Mouse (Mus musculus) gastrocnemius, adult 2 months (tissue): Measurements from ENCODE around the gene 6430548M08Rik. TPM values are rescaled to one million over a fixed set of nuclear protein-coding genes. Genes with fewer than 3 reads are reported as not detected.

Experiments used
- DNase-seq: peaks from one replicate; pipeline ENCODE4 v3.0.0; 2022
- H3K27ac ChIP-seq: fragments of 200-600 bp; 2 replicates; pipeline ENCODE4 v1.8.1; 2022; ENCODE audit warnings: mild to moderate bottlenecking
- H3K4me3 ChIP-seq: fragments of 200-600 bp; 2 replicates; pipeline ENCODE4 v1.8.1; 2022; ENCODE audit warnings: mild to moderate bottlenecking, moderate library complexity
- CTCF ChIP-seq: fragments of 200-600 bp; IDR thresholded peaks from 2 replicates; pipeline ENCODE4 v1.8.1; 2022; ENCODE audit warnings: antibody characterized with exemption, mild to moderate bottlenecking, moderate library complexity
- intact Hi-C: fragments of 180-260 bp; cut with DNase I; formaldehyde crosslinking; loops from one replicate; pipeline ENCODE4 v1.15.1; 2025
- total RNA-seq, 2 experiments: library from RNA; stranded (reverse); gene quantifications; 2 replicates each; pipeline ENCODE4 v1.2.3; 2021

Gene 6430548M08Rik
- total RNA-seq, 2 experiments from 2014 or later, result 26.5 to 30.0 TPM

DNA sequence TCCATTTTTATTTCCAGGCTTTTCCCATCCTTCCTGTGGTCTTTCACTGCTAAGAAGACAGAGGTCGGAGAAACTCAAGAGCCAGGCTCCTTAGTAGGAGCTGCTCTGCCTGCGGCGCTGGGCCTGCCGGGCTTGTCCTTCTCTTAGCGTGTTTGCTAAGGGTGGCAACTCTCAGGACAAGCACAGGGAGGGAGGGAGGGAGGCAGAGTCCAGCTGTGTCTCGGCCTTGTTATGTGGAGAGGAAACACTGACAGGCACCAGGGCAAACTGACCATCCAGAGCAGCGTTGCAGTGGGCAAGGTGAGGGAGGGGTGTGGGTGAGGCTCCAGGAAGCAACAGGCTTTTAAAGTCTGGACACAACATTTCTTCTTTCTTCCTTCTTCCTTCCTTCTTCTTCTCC lies 24.4 kb upstream of the 6430548M08Rik start:
- no peak for TF ChIP-seq CTCF

DNA sequence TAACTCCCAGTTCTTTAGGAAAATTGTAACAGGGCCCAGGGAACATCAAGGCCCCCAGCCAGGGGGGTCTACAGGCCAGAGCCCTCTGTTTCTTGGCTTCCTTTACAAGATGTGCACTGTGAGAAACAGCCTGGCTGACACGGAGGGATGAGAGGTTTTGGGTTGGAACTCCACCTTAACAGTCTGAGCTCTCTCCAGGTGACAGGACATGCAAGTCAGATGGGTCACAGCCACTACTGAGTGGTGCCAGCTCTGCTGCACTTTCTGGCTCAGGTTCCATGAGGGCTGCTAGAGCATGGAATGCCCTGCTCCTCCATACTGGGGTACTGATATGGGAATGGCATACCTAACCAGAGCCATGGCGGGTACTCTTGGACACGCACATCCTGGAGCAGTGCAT lies 22.9 kb upstream of the 6430548M08Rik start:
- no peak for DNase-seq
- no peak for TF ChIP-seq CTCF

More for the DNA sequence above, 24.4 kb upstream of the 6430548M08Rik start:
- no peak overlapping the region for H3K4me3 ChIP-seq
- H3K27ac ChIP-seq, result no peak overlapping the region
- DNase-seq, result no peak
- intact Hi-C loops, result no loop called here

DNA sequence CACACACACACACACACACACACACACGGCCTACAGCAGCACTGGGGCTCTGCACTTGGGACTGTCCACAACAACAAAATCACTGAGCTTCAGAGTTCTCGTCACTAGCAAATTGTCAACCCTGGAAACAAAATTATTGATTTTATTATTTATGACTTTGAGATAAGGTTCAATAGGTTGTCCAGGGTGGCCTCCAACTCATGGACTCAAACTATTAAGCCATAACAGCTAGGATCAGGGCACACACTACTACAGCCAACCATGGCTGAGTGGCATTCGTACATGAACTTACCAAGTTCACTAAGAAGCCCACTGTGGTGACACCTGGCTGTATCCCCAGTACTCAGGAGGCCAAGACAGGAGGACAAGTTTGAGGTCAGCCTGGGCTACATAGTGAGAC lies 20.8 kb upstream of the 6430548M08Rik start:
- Histone ChIP-seq H3K27ac (no peak overlapping the region), H3K4me3 (no peak overlapping the region)
- no peak for TF ChIP-seq CTCF
- intact Hi-C loops, result no loop called here
- no peak for DNase-seq

More for the DNA sequence above, 22.9 kb upstream of the 6430548M08Rik start:
- Histone ChIP-seq H3K27ac (no peak overlapping the region), H3K4me3 (no peak overlapping the region)
- intact Hi-C loops, result no loop called here

- no peak for DNase-seq
- intact Hi-C loops, result no loop called here
- no peak for TF ChIP-seq CTCF
- H3K27ac ChIP-seq, result 0 out of 2 replicates have a peak overlapping the region, but pooled peaks have one; percentile 12
- no peak overlapping the region for H3K4me3 ChIP-seq
Measured at GRCm38 (mm10) chr8:120094801-120095200, 19.2 kb upstream of the 6430548M08Rik start.

GRCm38 (mm10) chr8:120096486-120096885 lies 17.5 kb upstream of the 6430548M08Rik start:
- H3K27ac ChIP-seq, result no peak overlapping the region
- intact Hi-C loops, result no loop called here
- no peak overlapping the region for H3K4me3 ChIP-seq
- no peak for DNase-seq
- TF ChIP-seq CTCF, result no peak

- peak overlapping the region; percentile 84 for H3K4me3 ChIP-seq
- intact Hi-C loops, result no loop called here
- TF ChIP-seq CTCF, result no peak
- no peak for DNase-seq
- peak overlapping the region; percentile 99 for H3K27ac ChIP-seq
Measured at GRCm38 (mm10) chr8:120100388-120101067, 13.4 kb upstream of the 6430548M08Rik start.

DNA sequence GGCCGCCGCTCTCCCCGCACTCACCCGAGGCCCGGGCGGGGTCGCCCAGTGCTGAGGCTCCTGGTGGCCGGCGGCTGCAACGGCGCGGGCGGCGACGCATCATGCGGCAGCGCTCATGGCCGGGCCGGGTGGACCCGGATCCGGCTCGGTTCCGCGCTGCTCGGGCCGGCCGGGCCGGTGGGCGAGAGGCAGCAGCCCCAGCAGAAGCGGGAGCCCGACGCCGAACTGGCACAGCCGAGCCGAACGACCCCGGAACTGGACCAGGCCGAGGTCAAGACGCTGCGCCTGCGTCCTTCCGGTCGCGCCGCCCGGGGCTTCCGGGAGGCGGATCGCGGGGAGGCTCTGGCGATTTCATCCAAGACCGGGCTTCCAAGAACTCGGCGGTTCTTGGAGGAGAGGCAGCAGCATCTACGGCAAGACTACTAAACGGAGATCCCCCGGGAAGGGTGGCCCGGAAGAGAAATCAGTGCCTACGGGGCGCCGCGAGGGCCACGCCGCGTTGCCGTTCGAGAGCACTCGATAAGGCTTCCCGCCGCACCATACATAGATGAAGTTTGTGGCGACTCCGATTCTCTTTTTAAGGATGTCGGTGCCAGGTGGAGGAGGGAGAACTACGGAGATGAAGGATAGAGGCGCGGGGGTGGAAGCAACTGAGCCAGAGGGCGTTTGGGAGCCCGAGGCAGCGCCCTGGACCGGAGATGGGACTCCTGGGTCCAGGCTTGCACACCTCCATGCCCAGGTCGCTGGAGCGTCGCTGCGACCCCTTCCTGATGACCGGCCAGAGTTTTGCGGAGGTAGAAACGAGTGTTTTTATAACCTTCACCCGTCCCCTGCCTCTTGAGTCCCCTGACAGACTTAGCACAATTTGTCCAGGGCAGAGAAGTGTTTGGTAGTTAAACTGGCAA lies 12.6 kb upstream of the 6430548M08Rik start, which contains the start of gene Zdhhc7:
Gene Zdhhc7 (minus strand): TSS at position 415 of the 905 bp plus-strand sequence.
- peak; percentile 91 for DNase-seq
- peak within 1 kb of the TSS; percentile 84 for H3K4me3 ChIP-seq
- intact Hi-C loops, result no loop called here
- peak within 1 kb of the TSS; percentile 99 for H3K27ac ChIP-seq
- TF ChIP-seq CTCF, result no peak

DNA sequence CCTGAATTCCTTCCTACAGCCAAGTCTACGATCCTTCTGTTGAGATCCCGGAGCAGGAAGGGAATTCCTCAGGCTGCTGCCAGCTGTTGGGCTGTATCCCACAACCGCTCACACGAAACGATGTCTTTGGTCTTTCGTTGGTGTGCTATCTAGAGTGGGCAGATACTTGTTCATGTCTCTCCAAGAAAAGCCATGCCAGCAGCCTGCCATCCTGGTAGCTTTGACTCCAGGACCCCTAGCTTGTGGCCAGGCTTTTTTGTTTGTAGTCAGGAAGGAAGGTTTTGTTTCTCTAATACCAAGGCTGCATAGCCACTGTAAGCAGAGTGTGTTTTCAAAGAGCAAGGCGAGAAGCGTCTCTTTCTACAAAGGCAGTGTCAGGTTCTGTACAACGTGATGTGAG lies 10.0 kb upstream of the 6430548M08Rik start:
- intact Hi-C loops, result no loop called here
- no peak for TF ChIP-seq CTCF
- DNase-seq, result no peak
- peak overlapping the region; percentile 99 for H3K27ac ChIP-seq
- peak overlapping the region; percentile 54 for H3K4me3 ChIP-seq

GRCm38 (mm10) chr8:120104721-120105272 lies 9.2 kb upstream of the 6430548M08Rik start:
- DNase-seq, result peak; percentile 82
- TF ChIP-seq CTCF, result no peak
- intact Hi-C loops, result no loop called here
- Histone ChIP-seq H3K4me3 (peak overlapping the region; percentile 54), H3K27ac (peak overlapping the region; percentile 99)

DNA sequence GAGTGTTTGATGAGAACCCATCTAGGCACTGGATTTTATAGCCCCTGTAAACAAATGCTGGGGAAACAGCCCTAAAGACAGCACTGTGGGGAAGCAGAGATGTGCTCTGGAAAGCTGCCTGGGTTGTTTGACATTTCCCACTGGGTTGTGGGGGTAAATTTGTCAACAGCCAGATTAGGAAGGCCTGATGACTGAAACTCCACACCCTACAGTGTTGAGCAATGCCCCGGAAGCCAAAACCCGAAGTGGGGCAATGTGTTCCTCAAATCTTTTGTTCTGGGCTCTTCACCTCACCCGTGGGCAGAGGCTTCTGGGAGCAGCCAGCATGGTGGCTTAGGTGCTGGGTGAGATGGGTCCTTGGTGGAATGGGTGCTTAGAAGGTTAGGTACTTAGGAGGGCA lies 4.8 kb upstream of the 6430548M08Rik start:
- Histone ChIP-seq H3K4me3 (no peak overlapping the region), H3K27ac (peak overlapping the region; percentile 81)
- intact Hi-C loops, result no loop called here
- TF ChIP-seq CTCF, result no peak
- peak; percentile 76 for DNase-seq

GRCm38 (mm10) chr8:120110966-120111365 lies 3.0 kb upstream of the 6430548M08Rik start:
- H3K27ac ChIP-seq, result no peak overlapping the region
- no peak overlapping the region for H3K4me3 ChIP-seq
- intact Hi-C loops, result no loop called here
- no peak for DNase-seq
- no peak for TF ChIP-seq CTCF

DNA sequence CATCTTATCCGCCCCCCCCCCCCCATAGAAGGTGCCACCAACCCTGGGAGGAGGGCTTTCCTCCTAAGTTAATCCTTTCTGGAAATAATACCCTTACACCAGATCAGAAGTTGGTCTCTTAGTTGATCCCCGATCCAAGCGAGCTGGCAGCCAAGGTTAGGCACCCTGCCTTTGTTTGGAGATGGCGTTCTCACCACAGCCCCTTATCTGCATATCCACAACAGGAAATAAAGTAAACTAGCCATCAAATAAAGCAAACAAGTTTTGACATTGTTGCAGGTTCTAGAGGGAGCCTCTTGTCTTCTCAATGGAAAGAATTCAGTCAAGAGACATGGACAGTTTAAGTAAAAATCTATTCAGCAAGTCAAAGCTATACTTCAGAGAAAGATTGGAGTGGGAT lies 2.6 kb upstream of the 6430548M08Rik start:
- intact Hi-C loops, result no loop called here
- no peak for DNase-seq
- Histone ChIP-seq H3K27ac (no peak overlapping the region), H3K4me3 (no peak overlapping the region)
- TF ChIP-seq CTCF, result no peak

GRCm38 (mm10) chr8:120112535-120112934 lies 1.4 kb upstream of the 6430548M08Rik start:
- intact Hi-C loops, result no loop called here
- peak overlapping the region; percentile 94 for H3K4me3 ChIP-seq
- no peak for DNase-seq
- no peak for TF ChIP-seq CTCF
- H3K27ac ChIP-seq, result peak overlapping the region; percentile 98
